Mouse (Mus musculus): Measurements from ENCODE around the gene Gabbr1.

GRCm38 (mm10) chr17:37039127-37039894, 6.5 kb upstream of the Gabbr1 start:
- TF ChIP-seq CTCF (IDR thresholded peaks at IDR 0.05) (no peak), EP300 (IDR thresholded peaks at IDR 0.05) (peak; percentile 80)
